8 mouse cellular contexts compared by ENCODE assay signal in genomic region chr1:39922714-39923113, GRCm38 (mm10). TPM values are rescaled to one million over a fixed set of nuclear protein-coding genes. Genes with fewer than 3 reads are reported as not detected.
DNase-seq lines count a peak whose midpoint lies in the region; ATAC-seq and TF ChIP-seq lines count a peak whose summit lies in the region.

No protein-coding gene starts in this region.

- WGBS in hindbrain, embryonic 11.5 days: 59% methylated on average over 8 of the region's 8 CpGs
- WGBS in hindbrain, embryonic 14.5 days: 50% methylated on average over 8 of the region's 8 CpGs
- WGBS in intestine, embryonic 14.5 days: 47% methylated on average over 8 of the region's 8 CpGs

- H3K4me1 ChIP-seq in hindbrain, embryonic 11.5 days (replicated peaks; ENCODE audit: control insufficient read depth, insufficient read depth, low read length): peaks cover 4% of the 10 kb centered on the region
- H3K4me1 ChIP-seq in hindbrain, embryonic 14.5 days (replicated peaks; ENCODE audit: control insufficient read depth, insufficient read depth, low read length): peaks cover 52% of the 10 kb centered on the region
- peaks cover 15% of the 10 kb centered on the region for H3K4me1 ChIP-seq in cortical plate, adult 2 months (ENCODE audit: control insufficient read depth, insufficient read depth, low read length)
- peaks cover 60% of the 10 kb centered on the region for H3K4me1 ChIP-seq in intestine, embryonic 14.5 days (replicated peaks; ENCODE audit: control insufficient read depth, insufficient read depth, low read length)

- TF ChIP-seq POLR2A in cortical plate, adult 2 months (IDR thresholded peaks at IDR 0.05; ENCODE audit: extremely low read depth, insufficient read depth, low read length): no peak

- TF ChIP-seq CTCF in cortical plate, adult 2 months (IDR thresholded peaks at IDR 0.05; ENCODE audit: extremely low read depth, insufficient read depth, low read length): no peak

- H3K27ac ChIP-seq in hindbrain, embryonic 11.5 days (ENCODE audit: low read depth, low read length): no peak overlapping the region
- no peak overlapping the region for H3K27ac ChIP-seq in hindbrain, embryonic 14.5 days
- H3K27ac ChIP-seq in cortical plate, adult 2 months (ENCODE audit: insufficient read depth, low read length): peak overlapping the region; percentile 65
- no peak overlapping the region; the same call in 1 of the 2 replicates for H3K27ac ChIP-seq in intestine, embryonic 14.5 days (ENCODE audit: low read depth)

- no peak overlapping the region for H3K4me2 ChIP-seq in hindbrain, embryonic 11.5 days (replicated peaks; ENCODE audit: low read depth, low read length)
- no peak overlapping the region for H3K4me2 ChIP-seq in hindbrain, embryonic 14.5 days (replicated peaks)
- peak overlapping the region; percentile 24; the same call in 1 of the 2 replicates for H3K4me2 ChIP-seq in intestine, embryonic 14.5 days (ENCODE audit: low read length)

- H3K27me3 ChIP-seq in hindbrain, embryonic 11.5 days (ENCODE audit: control insufficient read depth, insufficient read depth, low read length): no peaks in the 10 kb centered on the region
- no peaks in the 10 kb centered on the region for H3K27me3 ChIP-seq in hindbrain, embryonic 14.5 days (ENCODE audit: control insufficient read depth, insufficient read depth, low read length)
- no peaks in the 10 kb centered on the region for H3K27me3 ChIP-seq in intestine, embryonic 14.5 days (replicated peaks; ENCODE audit: control insufficient read depth, insufficient read depth, low read length)

- no peaks in the 10 kb centered on the region for H3K36me3 ChIP-seq in hindbrain, embryonic 11.5 days (ENCODE audit: control insufficient read depth, insufficient read depth, low read length)
- peaks cover 15% of the 10 kb centered on the region for H3K36me3 ChIP-seq in hindbrain, embryonic 14.5 days (replicated peaks; ENCODE audit: control insufficient read depth, insufficient read depth)
- peaks cover 10% of the 10 kb centered on the region; the same call in 1 of the 2 replicates for H3K36me3 ChIP-seq in intestine, embryonic 14.5 days (ENCODE audit: control insufficient read depth, insufficient read depth, low read length)

- no peak overlapping the region for H3K4me3 ChIP-seq in hindbrain, embryonic 11.5 days (ENCODE audit: low read depth, low read length)
- no peak overlapping the region for H3K4me3 ChIP-seq in hindbrain, embryonic 14.5 days (replicated peaks; ENCODE audit: low read length)
- H3K4me3 ChIP-seq in cortical plate, adult 2 months (ENCODE audit: insufficient read depth, low read length): no peak overlapping the region
- no peak overlapping the region for H3K4me3 ChIP-seq in intestine, embryonic 14.5 days (ENCODE audit: low read depth, low read length)

- no peak overlapping the region for H3K9ac ChIP-seq in hindbrain, embryonic 11.5 days (ENCODE audit: low read depth, low read length)
- no peak overlapping the region for H3K9ac ChIP-seq in hindbrain, embryonic 14.5 days
- H3K9ac ChIP-seq in intestine, embryonic 14.5 days (ENCODE audit: low read length): no peak overlapping the region

- ATAC-seq in hindbrain, embryonic 11.5 days (ENCODE audit: low FRiP score): 0 out of 2 replicates have a peak, but pooled peaks have one; percentile 17
- no peak for ATAC-seq in hindbrain, embryonic 14.5 days (ENCODE audit: low FRiP score)
- no peak for ATAC-seq in intestine, embryonic 14.5 days (replicated peaks; ENCODE audit: low FRiP score, low TSS enrichment, low read depth)

- no peaks in the 10 kb centered on the region for H3K9me3 ChIP-seq in hindbrain, embryonic 11.5 days (ENCODE audit: control insufficient read depth, low read length)
- H3K9me3 ChIP-seq in hindbrain, embryonic 14.5 days (ENCODE audit: control insufficient read depth, low read length): no peaks in the 10 kb centered on the region
- no peaks in the 10 kb centered on the region for H3K9me3 ChIP-seq in intestine, embryonic 14.5 days (ENCODE audit: control insufficient read depth, low read length)

- no peak for DNase-seq in hindbrain, embryonic 11.5 days (ENCODE audit: low spot score)
- no peak for DNase-seq in hindbrain, embryonic 14.5 days (ENCODE audit: low spot score)
- no peak for DNase-seq in intestine, embryonic 14.5 days (ENCODE audit: low spot score)
- peak; percentile 67 for DNase-seq in lung, postnatal 10 days
- DNase-seq in thymus, postnatal 36 days: peak; percentile 42 to 58
- DNase-seq in adrenal gland, postnatal 25 days: no peak
- DNase-seq in frontal cortex, postnatal 14 days (ENCODE audit: low spot score in 2 of 2): no peak

RNA-seq across cellular contexts. Expression of gene Map4k4, which starts 22.0 kb away (rescaled TPM):
- 42.3 and 68.2 TPM in 2 replicates for polyA plus RNA-seq in hindbrain, embryonic 11.5 days (2014; fragmentation: Nextera tagmentation; extraction: Ambion mirVana)
- 46.5 and 51.2 TPM in 2 replicates for polyA plus RNA-seq in hindbrain, embryonic 14.5 days (2014; fragmentation: Nextera tagmentation; extraction: Ambion mirVana)
- 111 and 112 TPM in 2 replicates for polyA plus RNA-seq in cortical plate, adult 2 months (2012; rRNA removed)
- polyA plus RNA-seq in intestine, embryonic 14.5 days (2014; fragmentation: Nextera tagmentation; extraction: Ambion mirVana): 28.3 and 35.4 TPM in 2 replicates
- 121 and 138 TPM in 2 replicates for total RNA-seq in adrenal gland, postnatal 25 days (2021)

Comparison
In these comparisons a context has a peak if more than half of its experiments do, and no peak if none do; other contexts are left out.
1. DNase-seq: peak in lung, postnatal 10 days (single experiment) and thymus, postnatal 36 days (2 of 2); none in hindbrain, embryonic 11.5 days (single experiment), hindbrain, embryonic 14.5 days (single experiment), intestine, embryonic 14.5 days (single experiment), adrenal gland, postnatal 25 days (single experiment) and frontal cortex, postnatal 14 days (0 of 2).